Mouse (Mus musculus) adrenal gland, postnatal 25 days (tissue): Measurements from ENCODE around the gene Tsr3. TPM values are rescaled to one million over a fixed set of nuclear protein-coding genes. Genes with fewer than 3 reads are reported as not detected.
"Not testable (repeated sequence)": the region's sequence is repeated elsewhere in the genome, so short reads cannot be mapped to it uniquely, and the experiment has no call there.

ENCODE experiments used
- DNase-seq: peaks from one replicate; pipeline ENCODE4 v3.0.0; 2021; ENCODE audit warnings: mixed read lengths
- long read RNA-seq: library from polyadenylated mRNA; stranded (forward); transcript quantifications from one replicate; pipeline ENCODE4 v2.0.0, GENCODE M21; 2021
- total RNA-seq: library from RNA; stranded (reverse); gene quantifications from 2 replicates; pipeline ENCODE4 v1.2.3, GENCODE M21; 2021

Tsr3 gene
- 25.0 and 28.4 TPM in 2 replicates for total RNA-seq
- long read RNA-seq, transcript Tsr3-201 (6 exons, 1,192 nt): major isoform, 39 of 62 reads
- long read RNA-seq, partial matches to known transcripts: 7 of 62 reads
- long read RNA-seq, other reads (novel, unspliced or antisense): 16 of 62 reads

GRCm38 (mm10) chr17:25239695-25240636 lies at the start of gene Tsr3, which contains the start of gene Gnptg:
Gene Tsr3, plus strand, starts transcription at chr17:25240170.
Gene Gnptg, minus strand, starts transcription at chr17:25240124.
- DNase-seq: peak; percentile 85

DNA sequence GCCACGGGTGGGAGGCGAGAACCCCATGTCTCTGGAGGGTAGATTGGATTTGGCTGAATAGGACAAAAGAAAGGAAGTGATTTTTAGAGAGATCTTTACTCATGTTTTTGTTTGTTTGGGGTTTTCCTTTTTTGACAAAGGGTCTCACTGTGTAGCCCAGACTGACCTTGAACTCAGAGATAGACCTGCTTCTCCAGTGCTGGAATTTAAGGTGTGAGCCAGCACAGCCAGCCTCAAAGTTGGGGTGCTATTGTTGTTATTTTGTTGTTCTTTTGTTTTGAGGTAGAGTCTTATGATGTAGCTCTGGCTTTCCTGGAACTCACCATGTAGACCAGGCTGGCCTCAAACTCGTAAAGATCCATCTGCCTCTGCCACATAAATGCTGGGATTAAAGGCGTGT lies 37.6 kb upstream of the Tsr3 start:
- no peak for DNase-seq

GRCm38 (mm10) chr17:25210006-25210405 lies 30.0 kb upstream of the Tsr3 start:
- no peak for DNase-seq

DNA sequence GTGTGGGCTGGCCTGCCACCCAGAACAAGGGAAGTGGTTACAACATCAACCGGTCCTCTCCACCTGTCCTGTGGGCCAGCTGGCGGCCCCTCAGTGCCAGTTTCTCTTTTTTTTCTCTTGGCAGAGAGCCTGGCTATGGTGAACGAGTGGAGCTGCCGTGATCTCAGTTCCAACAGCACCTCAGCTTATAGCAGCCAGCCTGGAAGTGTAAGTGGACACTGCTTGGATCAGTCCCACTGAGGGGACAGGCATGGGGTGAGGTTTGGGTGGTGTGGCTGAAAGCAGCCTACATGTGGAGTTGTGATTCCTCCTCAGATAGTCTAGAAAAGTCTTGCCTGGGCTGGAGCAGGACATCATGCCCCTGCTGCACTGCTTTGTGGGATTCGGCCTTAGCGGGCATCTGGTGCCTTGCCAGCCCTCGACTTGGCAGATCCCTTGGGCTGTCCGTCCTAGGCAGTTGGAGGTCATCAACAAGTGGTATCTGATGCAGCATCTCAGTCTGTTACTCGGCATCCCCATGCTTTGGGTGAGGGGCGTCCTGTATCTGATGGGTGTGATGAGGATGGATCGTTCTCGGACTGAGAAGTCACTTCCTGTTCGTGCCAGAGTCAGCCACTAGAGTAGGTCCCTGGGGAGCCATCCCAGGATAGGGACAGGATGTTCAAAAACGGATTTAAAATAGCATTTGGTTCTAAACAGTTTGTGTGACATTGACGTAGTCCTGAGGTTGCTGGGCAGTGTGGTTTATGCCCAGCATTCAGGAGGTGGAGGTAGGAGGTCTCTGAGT lies 29.1 kb upstream of the Tsr3 start:
- no peak for DNase-seq

- DNase-seq: no peak
Measured at GRCm38 (mm10) chr17:25211705-25212104, 28.3 kb upstream of the Tsr3 start.

GRCm38 (mm10) chr17:25215431-25215830 lies 24.5 kb upstream of the Tsr3 start:
- no peak for DNase-seq

- no peak for DNase-seq
Measured at GRCm38 (mm10) chr17:25218967-25219366, 21.0 kb upstream of the Tsr3 start.

- no peak for DNase-seq
Measured at GRCm38 (mm10) chr17:25219492-25220295, 20.3 kb upstream of the Tsr3 start.

DNA sequence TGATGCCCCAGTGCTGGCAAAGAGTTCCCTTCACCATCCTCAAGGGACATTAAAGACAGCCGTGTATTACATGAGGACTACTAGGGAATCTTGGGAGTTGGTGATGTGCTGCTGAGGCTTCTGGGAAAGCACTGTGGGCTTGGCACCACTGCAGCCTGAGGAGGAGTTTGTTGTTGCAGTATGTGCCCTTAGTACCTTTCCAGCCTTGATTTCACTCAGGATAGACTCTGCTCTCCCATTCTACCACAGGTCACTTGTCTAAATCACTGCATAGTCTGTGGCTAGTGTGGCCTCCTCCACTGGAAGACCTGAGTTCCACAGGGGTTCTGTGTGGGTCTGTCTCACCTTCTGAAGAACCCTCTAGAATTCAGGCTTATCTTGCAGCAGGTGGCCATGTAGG lies 19.2 kb upstream of the Tsr3 start:
- no peak for DNase-seq

- DNase-seq: peak; percentile 82
Measured at GRCm38 (mm10) chr17:25221821-25222503, 18.0 kb upstream of the Tsr3 start.

GRCm38 (mm10) chr17:25222504-25222940 lies 17.4 kb upstream of the Tsr3 start:
- not testable (repeated sequence) for DNase-seq

DNA sequence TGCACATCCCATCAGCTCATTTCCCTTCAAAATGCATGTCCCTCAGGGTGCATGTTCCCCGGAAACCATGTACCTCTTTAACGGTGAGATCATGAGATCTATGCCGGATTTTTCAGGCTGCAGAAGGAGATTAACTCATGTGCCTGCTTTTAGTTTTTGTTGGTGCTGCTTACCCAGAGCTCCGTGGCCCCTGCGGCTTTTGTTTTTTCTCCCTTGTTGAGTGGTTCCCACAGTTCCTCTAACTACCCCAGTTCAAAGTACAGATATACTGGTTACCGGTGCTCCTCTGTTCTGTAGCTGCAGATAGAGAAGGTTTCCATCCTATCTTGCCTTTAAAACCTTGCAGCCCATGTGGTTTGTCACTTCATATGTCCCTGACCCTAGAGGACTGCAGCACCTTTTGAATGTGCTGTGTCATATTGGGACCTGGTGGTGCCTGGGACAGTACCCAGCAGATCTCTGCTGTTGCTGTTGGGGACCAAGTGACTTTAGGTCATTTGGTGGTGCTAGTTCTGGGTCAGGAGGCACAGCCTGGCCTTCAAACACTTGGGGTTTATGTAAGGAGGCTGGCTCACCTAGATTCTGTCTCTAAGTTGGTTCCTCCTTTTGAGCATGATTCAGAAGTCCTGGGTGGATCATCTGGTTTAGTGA lies 16.9 kb upstream of the Tsr3 start:
- no peak for DNase-seq

DNA sequence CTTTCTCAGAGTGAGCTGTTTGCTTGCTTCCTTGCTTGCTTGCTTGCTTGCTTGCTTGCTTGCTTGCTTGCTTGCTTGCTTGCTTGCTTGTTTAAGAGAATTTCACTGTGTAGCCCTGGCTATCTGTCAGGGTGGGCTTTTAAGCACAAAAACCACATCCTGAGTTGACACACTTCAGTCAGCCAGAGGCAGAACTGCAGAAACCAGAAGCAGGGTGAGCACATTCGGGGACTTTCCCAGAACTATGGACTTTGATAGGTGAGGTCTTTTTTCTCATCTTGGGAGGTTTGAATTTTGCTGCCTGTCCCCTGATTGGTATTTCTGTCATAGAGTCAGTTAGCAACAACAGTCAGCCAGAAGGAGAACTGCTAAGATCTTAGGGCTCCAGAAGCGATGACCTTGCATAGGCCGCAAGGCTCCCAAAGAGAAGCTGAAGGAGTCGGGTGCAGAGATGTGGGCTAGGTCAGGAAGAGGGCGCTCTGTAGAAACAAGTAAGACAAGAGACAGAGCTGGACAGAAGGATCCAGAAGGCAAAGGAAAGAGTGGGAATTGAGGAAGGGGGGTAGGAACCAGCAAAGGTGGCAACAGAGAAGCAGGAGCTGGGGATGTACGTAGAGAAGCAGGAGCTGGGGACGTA lies 15.3 kb upstream of the Tsr3 start:
- no peak for DNase-seq

- no peak for DNase-seq
Measured at GRCm38 (mm10) chr17:25225659-25226058, 14.3 kb upstream of the Tsr3 start.

DNA sequence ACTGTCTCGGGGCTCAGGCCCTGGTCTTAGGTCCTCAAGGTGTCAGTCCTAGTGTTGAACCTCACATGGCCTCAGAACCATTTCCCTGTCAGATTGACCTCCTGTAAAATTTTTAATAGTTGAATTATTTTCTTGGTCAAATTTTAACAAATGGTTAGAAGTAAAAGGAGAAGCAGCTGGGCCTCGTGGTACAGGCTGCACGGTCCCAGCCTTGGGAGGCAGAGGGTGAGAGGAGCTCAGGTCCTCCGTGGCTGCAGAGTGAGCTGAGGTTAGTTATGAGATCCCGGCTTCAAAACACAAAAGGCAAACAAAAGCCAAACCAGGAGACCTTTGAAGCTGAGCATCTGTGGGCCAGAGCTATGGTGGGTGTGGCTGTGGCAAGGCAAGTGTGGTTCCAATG lies 12.0 kb upstream of the Tsr3 start:
- no peak for DNase-seq

DNA sequence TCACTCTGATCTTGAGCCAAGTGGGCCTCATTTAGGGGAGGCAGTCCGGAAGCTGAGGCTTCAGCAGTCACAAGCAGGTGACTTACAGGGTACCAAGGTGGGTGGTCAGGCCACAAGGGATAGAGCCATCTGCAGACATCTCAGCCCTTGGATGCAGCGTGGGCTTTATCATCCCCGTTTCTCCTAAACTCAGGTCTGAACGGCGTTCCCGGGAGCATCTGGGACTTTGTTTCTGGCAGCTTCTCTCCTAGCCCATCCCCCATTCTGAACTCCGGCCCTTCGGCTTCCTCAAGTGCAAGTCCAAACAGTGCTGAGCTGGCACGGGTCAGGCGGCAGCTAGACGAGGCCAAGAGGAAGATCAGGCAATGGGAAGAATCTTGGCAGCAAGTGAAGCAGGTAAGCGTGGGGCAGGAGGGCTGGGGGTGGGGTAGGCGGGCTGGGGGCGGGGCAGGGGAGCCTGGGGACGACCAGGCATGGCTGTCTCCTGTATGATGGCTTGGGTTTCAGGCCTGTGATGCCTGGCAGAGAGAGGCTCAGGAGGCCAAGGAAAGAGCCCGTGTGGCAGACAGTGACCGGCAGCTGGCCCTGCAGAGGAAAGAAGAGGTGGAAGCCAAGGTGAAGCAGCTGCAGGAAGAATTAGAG lies 9.8 kb upstream of the Tsr3 start:
- DNase-seq: not testable (repeated sequence)

DNA sequence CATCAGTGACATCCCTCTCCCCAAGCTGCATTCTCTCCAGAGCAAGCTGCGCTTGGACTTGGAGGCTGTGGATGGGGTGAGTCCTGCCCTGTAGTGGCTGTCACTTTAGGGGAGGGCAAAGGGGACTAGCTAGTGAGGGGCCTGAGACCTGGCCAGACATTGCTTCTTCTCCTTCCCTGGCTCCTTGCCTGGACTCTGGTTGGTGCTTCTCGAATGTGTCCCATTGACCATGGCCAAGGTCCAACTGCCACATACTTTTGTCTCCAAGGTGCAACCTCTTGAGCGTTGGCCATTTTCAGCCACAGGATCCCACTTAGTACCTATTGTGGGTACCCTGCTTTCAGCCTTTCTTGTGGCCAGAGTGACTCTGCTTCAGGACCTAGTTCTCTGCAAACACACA lies 9.3 kb upstream of the Tsr3 start:
- no peak for DNase-seq

- DNase-seq: not testable (repeated sequence)
Measured at GRCm38 (mm10) chr17:25231621-25232020, 8.3 kb upstream of the Tsr3 start.

DNA sequence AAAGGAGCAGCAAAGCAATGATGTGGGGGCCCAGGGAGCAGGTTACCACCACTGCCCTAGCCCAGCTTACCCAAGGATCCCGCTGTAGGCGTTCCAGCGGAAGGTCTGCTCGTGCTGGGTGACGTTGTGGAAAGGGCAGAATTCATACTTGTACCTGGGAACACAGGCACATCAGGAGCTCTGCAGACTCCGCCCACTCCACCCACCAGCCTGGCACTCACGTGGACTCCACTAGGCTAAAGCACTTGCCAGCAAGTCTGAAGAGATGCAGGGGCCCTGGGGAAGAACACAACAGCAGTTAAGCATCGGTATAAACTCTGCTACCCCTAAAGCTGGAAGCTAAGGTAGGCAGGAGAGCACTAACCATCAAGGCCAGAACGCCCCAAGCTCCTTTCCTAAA lies 4.3 kb upstream of the Tsr3 start:
- no peak for DNase-seq
